Mouse (Mus musculus): Measurements from ENCODE around the gene Gnb1l. TPM values are rescaled to one million over a fixed set of nuclear protein-coding genes. Genes with fewer than 3 reads are reported as not detected.

The Gnb1l gene
- polyA plus RNA-seq, 1 experiment from 2014 or later: 16.9 TPM

DNA sequence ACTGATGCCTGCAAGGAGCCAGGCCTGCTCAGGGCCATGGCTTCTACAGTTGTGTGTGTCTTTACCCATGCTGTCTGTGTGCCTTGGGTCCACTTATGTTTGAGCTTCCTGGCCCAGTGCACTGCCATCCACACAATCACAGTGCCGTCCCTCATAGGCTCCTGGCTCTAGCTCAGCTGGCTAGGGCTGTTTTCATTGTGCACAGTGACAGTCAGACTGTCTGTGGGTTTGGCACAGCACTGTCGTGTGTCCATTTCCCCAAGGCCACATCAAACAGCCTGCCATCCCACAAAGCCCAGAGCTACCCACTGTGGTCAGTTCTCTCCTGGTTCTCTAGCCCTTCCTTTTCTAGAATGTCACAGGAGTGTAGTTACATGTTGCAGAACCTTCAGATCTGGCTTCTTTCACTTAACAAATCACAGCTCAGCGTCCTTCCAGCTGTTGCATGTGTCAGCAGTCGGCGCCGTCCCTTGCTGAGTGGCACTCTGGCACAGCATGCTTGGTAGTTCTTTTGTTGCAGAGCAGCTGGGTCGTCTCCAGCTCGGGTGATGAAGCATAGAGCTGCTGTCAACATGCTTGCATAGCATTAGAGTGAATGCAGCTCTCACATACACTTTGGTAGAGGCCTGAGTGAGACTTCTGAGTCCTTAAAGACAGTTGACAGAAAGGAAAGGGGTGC, 44.8 kb downstream of the Gnb1l start:
- Histone ChIP-seq H3K9ac (ENCODE audit: low read length) (no peak overlapping the region), H3K4me1 (replicated peaks; ENCODE audit: control insufficient read depth, insufficient read depth, low read length) (no peaks in the 10 kb centered on the region), H3K4me2 (ENCODE audit: low read length) (no peak overlapping the region), H3K4me3 (ENCODE audit: low read depth, low read length) (no peak overlapping the region), H3K36me3 (ENCODE audit: control insufficient read depth, insufficient read depth, low read length) (no peaks in the 10 kb centered on the region), H3K27me3 (replicated peaks; ENCODE audit: control insufficient read depth, insufficient read depth, low read length) (no peaks in the 10 kb centered on the region), H3K9me3 (ENCODE audit: control insufficient read depth, low read length) (no peaks in the 10 kb centered on the region), H3K27ac (ENCODE audit: low read depth) (no peak overlapping the region)
- no peak for ATAC-seq (replicated peaks; ENCODE audit: low FRiP score, low TSS enrichment, low read depth)
- 72% methylated on average over 8 of the region's 8 CpGs for WGBS
- no peak for DNase-seq (ENCODE audit: low spot score)

DNA sequence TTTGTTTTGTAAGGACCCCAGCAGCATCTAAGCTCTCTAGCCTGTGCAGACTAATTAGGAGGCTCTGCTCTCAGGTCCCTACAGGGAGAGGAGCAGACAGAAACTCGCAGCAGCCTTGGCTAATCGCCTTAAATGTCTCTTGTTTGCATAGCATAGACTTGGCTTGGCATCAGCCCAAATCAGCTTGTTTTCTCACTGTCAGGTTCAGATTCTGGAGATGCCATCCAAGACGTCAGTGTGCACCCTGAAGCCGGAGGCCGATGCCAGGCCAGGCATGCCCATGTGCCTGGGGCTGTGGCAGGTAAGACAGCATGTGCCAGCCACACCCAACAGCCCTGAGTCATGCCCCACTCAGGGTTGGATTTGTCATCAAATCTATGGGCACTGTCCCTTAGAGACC, 49.4 kb downstream of the Gnb1l start:
- no peak overlapping the region for H3K27ac ChIP-seq (ENCODE audit: low read depth)
- no peaks in the 10 kb centered on the region for H3K9me3 ChIP-seq (ENCODE audit: control insufficient read depth, low read length)
- H3K36me3 ChIP-seq (ENCODE audit: control insufficient read depth, insufficient read depth, low read length): no peaks in the 10 kb centered on the region
- 68% methylated on average over 5 of the region's 5 CpGs for WGBS
- H3K4me2 ChIP-seq (ENCODE audit: low read length): no peak overlapping the region
- H3K9ac ChIP-seq (ENCODE audit: low read length): no peak overlapping the region
- H3K4me1 ChIP-seq (replicated peaks; ENCODE audit: control insufficient read depth, insufficient read depth, low read length): no peaks in the 10 kb centered on the region
- ATAC-seq (replicated peaks; ENCODE audit: low FRiP score, low TSS enrichment, low read depth) (no peak), DNase-seq (ENCODE audit: low spot score) (no peak)
- H3K27me3 ChIP-seq (replicated peaks; ENCODE audit: control insufficient read depth, insufficient read depth, low read length): no peaks in the 10 kb centered on the region
- H3K4me3 ChIP-seq (ENCODE audit: low read depth, low read length): no peak overlapping the region

DNA sequence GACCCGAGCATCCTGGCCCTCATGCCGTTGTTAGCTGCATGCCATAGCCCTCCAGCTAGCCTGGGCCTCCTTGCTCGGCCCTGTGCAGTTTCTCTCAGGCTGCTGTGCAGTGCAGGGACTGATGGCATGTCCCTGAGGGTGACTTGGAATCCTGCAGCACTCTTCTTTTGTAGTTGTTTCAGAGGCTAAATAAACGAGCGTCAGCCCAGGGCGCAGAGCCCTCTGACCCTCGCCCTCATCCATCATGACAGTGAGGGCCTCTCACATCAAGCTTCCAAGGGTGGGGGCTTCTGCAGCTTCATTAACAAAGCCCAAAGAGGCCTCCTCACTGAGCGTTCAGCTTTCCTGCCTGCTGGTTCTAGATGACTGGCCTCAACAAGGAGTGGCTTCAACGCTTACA, 53.1 kb downstream of the Gnb1l start:
- DNase-seq (ENCODE audit: low spot score): no peak

DNA sequence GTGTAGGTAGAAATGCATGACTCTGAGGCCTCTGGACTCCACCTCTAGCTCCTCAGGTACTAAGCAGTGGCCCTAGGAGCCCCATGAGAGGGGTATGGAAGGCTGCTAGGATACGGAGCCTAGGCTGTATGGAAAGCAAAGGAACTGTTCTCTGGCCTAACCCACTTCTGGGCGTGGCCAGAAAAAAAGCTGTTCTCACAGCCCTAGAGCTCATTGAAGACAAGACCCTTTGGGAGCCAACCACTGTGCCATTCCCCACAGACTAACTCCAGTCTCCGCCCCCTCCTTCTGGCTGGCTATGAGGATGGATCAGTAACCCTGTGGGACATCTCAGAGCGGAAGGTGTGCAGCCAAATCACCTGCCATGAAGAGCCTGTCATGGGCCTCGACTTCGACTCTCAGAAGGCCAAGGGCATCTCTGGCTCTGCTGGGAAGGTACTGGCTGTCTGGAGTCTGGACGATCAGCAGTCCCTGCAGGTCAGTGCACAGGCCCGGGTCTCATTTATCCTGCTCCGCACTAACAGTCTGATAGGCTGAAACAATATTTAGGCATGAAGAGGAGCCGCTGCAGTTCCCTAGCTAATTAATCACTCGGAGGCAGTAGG, 53.7 kb downstream of the Gnb1l start:
- DNase-seq (ENCODE audit: low spot score) (no peak), ATAC-seq (replicated peaks; ENCODE audit: low FRiP score, low TSS enrichment, low read depth) (no peak)
- no peak overlapping the region for H3K4me3 ChIP-seq (ENCODE audit: low read depth, low read length)
- H3K27ac ChIP-seq (ENCODE audit: low read depth): no peak overlapping the region
- no peaks in the 10 kb centered on the region for H3K27me3 ChIP-seq (replicated peaks; ENCODE audit: control insufficient read depth, insufficient read depth, low read length)
- no peak overlapping the region for H3K4me2 ChIP-seq (ENCODE audit: low read length)
- peaks cover 5% of the 10 kb centered on the region for H3K4me1 ChIP-seq (replicated peaks; ENCODE audit: control insufficient read depth, insufficient read depth, low read length)
- no peaks in the 10 kb centered on the region for H3K9me3 ChIP-seq (ENCODE audit: control insufficient read depth, low read length)
- WGBS: 53% methylated on average over 11 of the region's 11 CpGs
- no peaks in the 10 kb centered on the region for H3K36me3 ChIP-seq (ENCODE audit: control insufficient read depth, insufficient read depth, low read length)
- H3K9ac ChIP-seq (ENCODE audit: low read length): no peak overlapping the region

More for the DNA sequence above, 53.1 kb downstream of the Gnb1l start:
- Histone ChIP-seq H3K4me3 (ENCODE audit: low read depth, low read length) (no peak overlapping the region), H3K27me3 (replicated peaks; ENCODE audit: control insufficient read depth, insufficient read depth, low read length) (no peaks in the 10 kb centered on the region), H3K4me1 (replicated peaks; ENCODE audit: control insufficient read depth, insufficient read depth, low read length) (peaks cover 5% of the 10 kb centered on the region), H3K27ac (ENCODE audit: low read depth) (no peak overlapping the region), H3K9me3 (ENCODE audit: control insufficient read depth, low read length) (no peaks in the 10 kb centered on the region), H3K4me2 (ENCODE audit: low read length) (no peak overlapping the region), H3K9ac (ENCODE audit: low read length) (no peak overlapping the region), H3K36me3 (ENCODE audit: control insufficient read depth, insufficient read depth, low read length) (no peaks in the 10 kb centered on the region)
- WGBS: 29% methylated on average over 9 of the region's 9 CpGs
- no peak for ATAC-seq (replicated peaks; ENCODE audit: low FRiP score, low TSS enrichment, low read depth)

DNA sequence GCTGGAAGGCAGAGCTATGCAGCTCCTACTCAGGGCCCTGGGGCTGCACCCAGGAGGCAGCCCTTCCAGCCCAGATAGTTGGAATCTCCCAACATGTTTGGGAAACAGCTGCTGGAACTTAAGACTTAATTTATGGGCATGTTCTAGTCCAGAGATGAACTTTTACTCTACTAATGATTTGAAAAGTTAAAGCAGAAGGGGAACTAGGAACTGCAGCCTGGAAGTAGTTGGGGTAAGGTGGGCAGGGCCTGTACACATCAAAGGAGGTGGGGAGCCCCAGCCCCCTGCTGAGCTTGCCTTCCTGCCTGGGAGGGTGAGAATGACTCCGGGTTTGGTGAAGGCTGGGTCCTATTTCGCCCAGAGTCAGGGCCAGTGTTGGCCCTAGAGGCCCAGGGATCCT, 56.2 kb downstream of the Gnb1l start:
- Histone ChIP-seq H3K36me3 (ENCODE audit: control insufficient read depth, insufficient read depth, low read length) (no peaks in the 10 kb centered on the region), H3K27me3 (replicated peaks; ENCODE audit: control insufficient read depth, insufficient read depth, low read length) (no peaks in the 10 kb centered on the region), H3K4me3 (ENCODE audit: low read depth, low read length) (no peak overlapping the region), H3K4me1 (replicated peaks; ENCODE audit: control insufficient read depth, insufficient read depth, low read length) (peaks cover 5% of the 10 kb centered on the region), H3K27ac (ENCODE audit: low read depth) (no peak overlapping the region), H3K4me2 (ENCODE audit: low read length) (no peak overlapping the region), H3K9ac (ENCODE audit: low read length) (no peak overlapping the region), H3K9me3 (ENCODE audit: control insufficient read depth, low read length) (no peaks in the 10 kb centered on the region)
- ATAC-seq (replicated peaks; ENCODE audit: low FRiP score, low TSS enrichment, low read depth) (no peak), DNase-seq (ENCODE audit: low spot score) (no peak)
- 37% methylated on average over 2 of the region's 2 CpGs for WGBS

DNA sequence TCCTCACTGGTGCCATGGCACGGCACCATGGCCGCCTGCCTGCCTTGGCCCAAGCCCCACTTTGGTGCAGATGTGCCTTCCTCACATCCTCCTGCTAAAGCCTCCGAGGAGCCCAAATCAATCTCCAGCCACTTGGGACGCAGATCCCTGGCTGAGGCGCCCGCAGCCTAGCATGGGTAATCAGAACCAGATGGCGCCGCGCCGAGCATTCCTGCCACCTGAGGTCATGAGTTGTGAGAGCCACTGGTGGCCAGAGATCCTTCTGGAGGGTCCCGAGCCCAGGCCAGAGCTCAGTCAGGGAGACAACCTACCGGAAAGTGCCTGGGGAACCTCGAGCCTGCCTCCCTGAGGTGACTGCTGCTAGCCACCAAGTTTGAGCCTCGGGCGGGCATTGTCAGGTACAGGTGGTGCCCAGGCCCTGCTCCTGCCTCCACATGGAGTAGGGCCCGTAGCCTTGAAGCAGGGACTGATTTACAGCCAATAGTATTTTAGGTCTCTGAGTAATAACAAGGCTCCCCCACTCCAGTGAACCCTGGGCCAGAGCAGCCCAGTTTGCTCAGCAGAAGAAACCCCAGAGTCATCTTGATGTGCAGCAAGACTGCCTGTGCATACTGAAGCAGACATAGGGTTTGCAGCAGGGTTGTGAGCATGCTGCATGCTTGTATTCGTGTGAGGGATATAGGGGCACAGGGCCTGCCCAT, 56.9 kb downstream of the Gnb1l start:
- no peak for DNase-seq (ENCODE audit: low spot score)
- H3K9me3 ChIP-seq (ENCODE audit: control insufficient read depth, low read length): no peaks in the 10 kb centered on the region
- no peak overlapping the region for H3K27ac ChIP-seq (ENCODE audit: low read depth)
- H3K27me3 ChIP-seq (replicated peaks; ENCODE audit: control insufficient read depth, insufficient read depth, low read length): no peaks in the 10 kb centered on the region
- H3K9ac ChIP-seq (ENCODE audit: low read length): no peak overlapping the region
- no peak for ATAC-seq (replicated peaks; ENCODE audit: low FRiP score, low TSS enrichment, low read depth)
- peaks cover 5% of the 10 kb centered on the region for H3K4me1 ChIP-seq (replicated peaks; ENCODE audit: control insufficient read depth, insufficient read depth, low read length)
- no peaks in the 10 kb centered on the region for H3K36me3 ChIP-seq (ENCODE audit: control insufficient read depth, insufficient read depth, low read length)
- WGBS: 49% methylated on average over 17 of the region's 17 CpGs
- no peak overlapping the region for H3K4me2 ChIP-seq (ENCODE audit: low read length)
- no peak overlapping the region for H3K4me3 ChIP-seq (ENCODE audit: low read depth, low read length)

DNA sequence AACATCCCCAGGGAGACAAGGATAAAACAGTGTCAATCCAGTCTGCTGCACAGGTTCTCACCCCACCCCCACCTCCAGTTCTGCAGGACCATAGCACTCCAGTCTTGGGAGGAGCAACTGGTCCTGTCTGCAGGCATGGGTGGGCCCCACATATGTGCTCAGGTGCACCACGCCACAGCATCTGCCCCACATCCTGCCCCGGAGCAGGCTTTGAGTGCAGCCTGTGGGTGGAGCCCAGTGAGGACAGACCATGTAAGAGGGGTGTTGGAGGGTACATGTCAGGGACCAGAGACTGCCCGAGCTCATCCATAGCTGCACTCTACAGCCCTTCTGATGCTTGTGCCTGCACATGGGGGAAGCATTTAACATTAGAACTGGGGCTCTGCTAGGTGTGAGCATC, 57.9 kb downstream of the Gnb1l start:
- Histone ChIP-seq H3K36me3 (ENCODE audit: control insufficient read depth, insufficient read depth, low read length) (no peaks in the 10 kb centered on the region), H3K27me3 (replicated peaks; ENCODE audit: control insufficient read depth, insufficient read depth, low read length) (no peaks in the 10 kb centered on the region), H3K9me3 (ENCODE audit: control insufficient read depth, low read length) (no peaks in the 10 kb centered on the region), H3K27ac (ENCODE audit: low read depth) (no peak overlapping the region), H3K4me1 (replicated peaks; ENCODE audit: control insufficient read depth, insufficient read depth, low read length) (peaks cover 5% of the 10 kb centered on the region), H3K4me3 (ENCODE audit: low read depth, low read length) (no peak overlapping the region), H3K4me2 (ENCODE audit: low read length) (no peak overlapping the region), H3K9ac (ENCODE audit: low read length) (no peak overlapping the region)
- DNase-seq (ENCODE audit: low spot score) (no peak), ATAC-seq (replicated peaks; ENCODE audit: low FRiP score, low TSS enrichment, low read depth) (no peak)
- 74% methylated on average over 3 of the region's 3 CpGs for WGBS

DNA sequence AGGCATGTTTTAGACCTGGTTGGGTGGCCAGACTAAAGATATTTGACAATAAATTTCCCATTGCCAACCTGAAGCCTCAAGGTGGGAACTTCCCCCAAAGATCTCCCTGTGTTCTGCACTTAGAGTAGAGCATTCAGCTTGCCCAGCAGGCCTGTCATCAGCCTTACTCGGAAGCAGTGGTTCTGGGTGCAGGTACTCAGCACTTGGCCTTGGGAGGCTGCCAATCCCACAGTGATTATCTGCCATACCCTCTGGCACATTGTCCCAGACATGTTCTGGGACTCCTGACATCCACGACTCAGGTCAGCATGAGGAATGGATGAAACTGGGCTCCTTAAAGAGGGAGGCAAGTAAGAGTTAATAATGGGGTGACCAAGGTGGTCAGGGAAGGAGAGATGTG, 66.0 kb downstream of the Gnb1l start:
- ATAC-seq (replicated peaks; ENCODE audit: low FRiP score, low TSS enrichment, low read depth): no peak
- H3K9ac ChIP-seq (ENCODE audit: low read length): no peak overlapping the region
- H3K36me3 ChIP-seq (ENCODE audit: control insufficient read depth, insufficient read depth, low read length): no peaks in the 10 kb centered on the region
- H3K27me3 ChIP-seq (replicated peaks; ENCODE audit: control insufficient read depth, insufficient read depth, low read length): no peaks in the 10 kb centered on the region
- no peak for DNase-seq (ENCODE audit: low spot score)
- H3K4me3 ChIP-seq (ENCODE audit: low read depth, low read length): no peak overlapping the region
- WGBS: 71% methylated on average over 2 of the region's 2 CpGs
- H3K27ac ChIP-seq (ENCODE audit: low read depth): no peak overlapping the region
- no peaks in the 10 kb centered on the region for H3K4me1 ChIP-seq (replicated peaks; ENCODE audit: control insufficient read depth, insufficient read depth, low read length)
- no peaks in the 10 kb centered on the region for H3K9me3 ChIP-seq (ENCODE audit: control insufficient read depth, low read length)
- no peak overlapping the region for H3K4me2 ChIP-seq (ENCODE audit: low read length)
